Mouse (Mus musculus) limb, embryonic 10.5 days (tissue): Measurements from ENCODE around the gene Ptger1. TPM values are rescaled to one million over a fixed set of nuclear protein-coding genes. Genes with fewer than 3 reads are reported as not detected.

ENCODE experiments used
- DNase-seq: peaks from one replicate; pipeline ENCODE4 v3.0.0-alpha.2; 2017; ENCODE audit warnings: low spot score
- H3K27ac ChIP-seq: fragments of 300-500 bp; sonication (generic); 2 replicates; pipeline ENCODE4 v1.5.1; 2016; ENCODE audit warnings: mild to moderate bottlenecking
- H3K27me3 ChIP-seq: fragments of 300-500 bp; sonication (generic); 2 replicates; pipeline ENCODE4 v1.6.1; 2016; ENCODE audit warnings: low read depth, mild to moderate bottlenecking; ENCODE audit not compliant: poor library complexity, severe bottlenecking
- H3K36me3 ChIP-seq: fragments of 300-500 bp; sonication (generic); 2 replicates; pipeline ENCODE4 v1.6.1; 2016; ENCODE audit warnings: mild to moderate bottlenecking, moderate library complexity
- H3K4me1 ChIP-seq: fragments of 300-500 bp; sonication (generic); 2 replicates; pipeline ENCODE4 v1.6.1; 2016
- H3K4me3 ChIP-seq: fragments of 300-500 bp; sonication (generic); 2 replicates; pipeline ENCODE4 v1.5.1; 2016; ENCODE audit warnings: mild to moderate bottlenecking, moderate library complexity
- H3K9me3 ChIP-seq: fragments of 300-500 bp; sonication (generic); replicated peaks from 2 replicates; pipeline ENCODE4 v1.6.1; 2016; ENCODE audit warnings: mild to moderate bottlenecking
- WGBS: fragments of 180-500 bp; shearing (Covaris S2); methylation state at CpG from one replicate; pipeline ENCODE4 v1.1.7; 2016; 5-methylcytosine and 5-hydroxymethylcytosine counted together
- polyA plus RNA-seq: library from polyadenylated mRNA; unstranded; fragments of >200 nt; fragmentation: Nextera tagmentation; extraction: Ambion mirVana; gene quantifications from 2 replicates; pipeline ENCODE4 v1.2.1, GENCODE M21; 2016

The Ptger1 gene
- polyA plus RNA-seq, 1 experiment from 2014 or later: 0.64 TPM

- Histone ChIP-seq H3K4me3 (no peak overlapping the region), H3K36me3 (no peaks in the 10 kb centered on the region), H3K27ac (no peak overlapping the region), H3K27me3 (no peaks in the 10 kb centered on the region), H3K9me3 (no peaks in the 10 kb centered on the region), H3K4me1 (no peaks in the 10 kb centered on the region)
- no peak for DNase-seq
- 81% methylated on average over 5 of the region's 5 CpGs for WGBS
Measured at GRCm38 (mm10) chr8:83639649-83640048, 26.8 kb upstream of the Ptger1 start.

- H3K36me3 ChIP-seq: no peaks in the 10 kb centered on the region
- no peak for DNase-seq
- no peaks in the 10 kb centered on the region for H3K27me3 ChIP-seq
- no peaks in the 10 kb centered on the region for H3K9me3 ChIP-seq
- H3K4me1 ChIP-seq: peaks cover 5% of the 10 kb centered on the region
- H3K4me3 ChIP-seq: no peak overlapping the region
- WGBS: 96% methylated on average over 11 of the region's 11 CpGs
- H3K27ac ChIP-seq: no peak overlapping the region; the same call in 1 of the 2 replicates
Measured at GRCm38 (mm10) chr8:83647511-83647910, 19.0 kb upstream of the Ptger1 start.

GRCm38 (mm10) chr8:83648031-83648430, 18.4 kb upstream of the Ptger1 start:
- no peak for DNase-seq
- 96% methylated on average over 4 of the region's 4 CpGs for WGBS
- Histone ChIP-seq H3K4me3 (no peak overlapping the region), H3K27me3 (no peaks in the 10 kb centered on the region), H3K4me1 (peaks cover 6% of the 10 kb centered on the region), H3K9me3 (no peaks in the 10 kb centered on the region), H3K27ac (no peak overlapping the region), H3K36me3 (no peaks in the 10 kb centered on the region)

GRCm38 (mm10) chr8:83649699-83650098, 16.8 kb upstream of the Ptger1 start:
- Histone ChIP-seq H3K36me3 (peaks cover 2% of the 10 kb centered on the region; the same call in 1 of the 2 replicates), H3K27ac (no peak overlapping the region), H3K4me3 (no peak overlapping the region), H3K9me3 (no peaks in the 10 kb centered on the region), H3K27me3 (no peaks in the 10 kb centered on the region), H3K4me1 (peaks cover 16% of the 10 kb centered on the region)
- 94% methylated on average over 6 of the region's 6 CpGs for WGBS
- DNase-seq: no peak

GRCm38 (mm10) chr8:83652030-83652743, 14.3 kb upstream of the Ptger1 start, which contains the start of gene Gipc1:
Gipc1 (plus strand) TSS chr8:83652677.
- no peaks in the 10 kb centered on the region for H3K9me3 ChIP-seq
- peak within 1 kb of the TSS; percentile 88 for H3K4me3 ChIP-seq
- peaks cover 27% of the 10 kb centered on the region for H3K36me3 ChIP-seq
- H3K27ac ChIP-seq: peak within 1 kb of the TSS; percentile 92
- peak; percentile 97 for DNase-seq
- H3K4me1 ChIP-seq: peaks cover 22% of the 10 kb centered on the region
- 6% methylated on average over 50 of the region's 50 CpGs for WGBS
- H3K27me3 ChIP-seq: no peaks in the 10 kb centered on the region

- Histone ChIP-seq H3K36me3 (peaks cover 35% of the 10 kb centered on the region), H3K4me1 (peaks cover 22% of the 10 kb centered on the region), H3K27me3 (no peaks in the 10 kb centered on the region), H3K4me3 (peak overlapping the region; percentile 88), H3K9me3 (no peaks in the 10 kb centered on the region), H3K27ac (peak overlapping the region; percentile 92)
- WGBS: 4% methylated on average over 46 of the region's 46 CpGs
- DNase-seq: peak; percentile 54
Measured at GRCm38 (mm10) chr8:83652744-83653661, 13.5 kb upstream of the Ptger1 start.

GRCm38 (mm10) chr8:83653662-83654017, 12.8 kb upstream of the Ptger1 start:
- 52% methylated on average over 10 of the region's 10 CpGs for WGBS
- Histone ChIP-seq H3K9me3 (no peaks in the 10 kb centered on the region), H3K4me1 (peaks cover 22% of the 10 kb centered on the region), H3K27ac (peak overlapping the region; percentile 92), H3K27me3 (no peaks in the 10 kb centered on the region), H3K4me3 (peak overlapping the region; percentile 88), H3K36me3 (peaks cover 39% of the 10 kb centered on the region)
- no peak for DNase-seq

- 95% methylated on average over 6 of the region's 6 CpGs for WGBS
- DNase-seq: no peak
- Histone ChIP-seq H3K4me1 (peaks cover 23% of the 10 kb centered on the region), H3K36me3 (peaks cover 46% of the 10 kb centered on the region), H3K27ac (no peak overlapping the region), H3K9me3 (no peaks in the 10 kb centered on the region), H3K4me3 (no peak overlapping the region), H3K27me3 (no peaks in the 10 kb centered on the region)
Measured at GRCm38 (mm10) chr8:83654725-83655124, 11.8 kb upstream of the Ptger1 start.

GRCm38 (mm10) chr8:83656043-83656442, 10.4 kb upstream of the Ptger1 start:
- 89% methylated on average over 9 of the region's 9 CpGs for whole genome bisulfite sequencing
- no peak for DNase-seq
- Histone ChIP-seq H3K9me3 (no peaks in the 10 kb centered on the region), H3K27me3 (no peaks in the 10 kb centered on the region), H3K27ac (no peak overlapping the region), H3K4me3 (no peak overlapping the region), H3K4me1 (peaks cover 36% of the 10 kb centered on the region), H3K36me3 (peaks cover 46% of the 10 kb centered on the region)

- H3K9me3 ChIP-seq: no peaks in the 10 kb centered on the region
- peaks cover 46% of the 10 kb centered on the region for H3K36me3 ChIP-seq
- 85% methylated on average over 13 of the region's 13 CpGs for WGBS
- H3K27ac ChIP-seq: no peak overlapping the region
- H3K4me1 ChIP-seq: peaks cover 41% of the 10 kb centered on the region
- no peak for DNase-seq
- H3K27me3 ChIP-seq: no peaks in the 10 kb centered on the region
- H3K4me3 ChIP-seq: no peak overlapping the region
Measured at GRCm38 (mm10) chr8:83656484-83657246, 9.8 kb upstream of the Ptger1 start.

GRCm38 (mm10) chr8:83660545-83660944, 5.9 kb upstream of the Ptger1 start:
- DNase-seq: peak; percentile 36
- peak overlapping the region; percentile 64; the same call in 1 of the 2 replicates for H3K27ac ChIP-seq
- H3K9me3 ChIP-seq: no peaks in the 10 kb centered on the region
- WGBS: 12% methylated on average over 8 of the region's 8 CpGs
- H3K36me3 ChIP-seq: peaks cover 53% of the 10 kb centered on the region
- H3K4me1 ChIP-seq: peaks cover 45% of the 10 kb centered on the region
- no peaks in the 10 kb centered on the region for H3K27me3 ChIP-seq
- H3K4me3 ChIP-seq: peak overlapping the region; percentile 35

GRCm38 (mm10) chr8:83660995-83661680, 5.3 kb upstream of the Ptger1 start:
- WGBS: 10% methylated on average over 22 of the region's 22 CpGs
- Histone ChIP-seq H3K4me3 (peak overlapping the region; percentile 35), H3K4me1 (peaks cover 46% of the 10 kb centered on the region), H3K27me3 (0 out of 2 replicates have a peak, but pooled peaks cover 1% of the 10 kb centered on the region), H3K36me3 (peaks cover 47% of the 10 kb centered on the region), H3K9me3 (no peaks in the 10 kb centered on the region), H3K27ac (peak overlapping the region; percentile 64; the same call in 1 of the 2 replicates)
- peak; percentile 47 for DNase-seq
